Mouse (Mus musculus) hematopoietic stem cell, adult 5-6 weeks (primary cell): ENCODE results near the gene Folr1. TPM values are rescaled to one million over a fixed set of nuclear protein-coding genes. Genes with fewer than 3 reads are reported as not detected.

Source experiments
- ATAC-seq, 2 experiments: fragments of 125-278 bp in 1 of 2; replicated peaks in 1 of 2; 2 replicates each; pipeline ENCODE4 v1.8.0; 2016 to 2017; ENCODE audit warnings: inconsistent platforms in 2 of 2, mild to moderate bottlenecking in 2 of 2, moderate number of reproducible peaks in 2 of 2, low read depth in 1 of 2, moderate TSS enrichment in 1 of 2; ENCODE audit not compliant: low FRiP score in 2 of 2, poor library complexity in 2 of 2, severe bottlenecking in 2 of 2, insufficient read depth in 1 of 2, low TSS enrichment in 1 of 2
- total RNA-seq: library from RNA; stranded (forward); fragments of 172-1452, 232-1000 nt; gene quantifications from 2 replicates; pipeline ENCODE4 v1.2.3, GENCODE M21; 2017

Gene Folr1
- total RNA-seq, 1 experiment from 2014 or later = not detected

DNA sequence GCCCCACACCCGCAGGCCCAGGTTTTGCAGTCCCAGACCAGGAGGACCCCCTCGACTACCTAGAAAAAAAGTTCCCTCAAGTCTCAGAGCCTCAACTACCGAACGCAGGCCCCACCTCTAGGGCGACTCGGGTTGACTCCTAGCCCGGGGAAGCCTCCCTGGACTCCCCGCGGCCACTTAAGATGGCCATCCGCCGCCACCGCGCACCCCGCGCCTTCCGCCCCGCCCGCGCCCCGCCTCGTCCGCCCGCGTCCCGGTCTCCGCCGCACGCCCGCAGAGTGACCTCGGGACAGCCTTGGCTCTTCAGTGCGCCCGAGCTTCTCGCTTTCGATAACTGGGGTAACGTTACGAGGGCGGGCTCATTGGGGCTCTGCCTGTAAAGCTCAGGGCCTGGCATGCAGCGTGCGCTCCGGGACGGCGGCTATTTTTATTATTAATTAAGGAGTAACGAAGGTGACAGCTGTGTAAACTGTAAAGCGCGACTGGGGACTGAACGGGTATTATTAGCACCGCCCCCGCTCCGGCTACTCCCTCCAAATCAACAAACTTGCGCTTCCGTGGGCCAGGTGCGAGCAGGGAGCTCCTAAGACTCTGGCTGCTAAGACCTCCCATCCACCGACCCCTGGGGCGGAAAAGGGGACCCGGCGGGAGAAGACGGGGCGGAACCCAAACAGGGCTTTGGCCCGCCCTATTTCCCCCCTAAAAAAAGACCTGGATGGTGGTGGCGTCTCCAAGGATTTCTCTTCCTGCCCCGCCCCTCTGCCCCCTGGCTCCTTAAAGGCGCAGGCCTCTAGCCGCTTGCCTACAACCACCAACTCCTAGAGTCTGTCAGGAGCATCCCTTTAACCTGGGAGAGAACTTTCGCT lies 32.7 kb downstream of the Folr1 start, which contains the start of gene Inppl1:
Inppl1 (minus strand) TSS at position 624 of the 866 bp plus-strand sequence.
- ATAC-seq = peak; percentile 33 to 35

DNA sequence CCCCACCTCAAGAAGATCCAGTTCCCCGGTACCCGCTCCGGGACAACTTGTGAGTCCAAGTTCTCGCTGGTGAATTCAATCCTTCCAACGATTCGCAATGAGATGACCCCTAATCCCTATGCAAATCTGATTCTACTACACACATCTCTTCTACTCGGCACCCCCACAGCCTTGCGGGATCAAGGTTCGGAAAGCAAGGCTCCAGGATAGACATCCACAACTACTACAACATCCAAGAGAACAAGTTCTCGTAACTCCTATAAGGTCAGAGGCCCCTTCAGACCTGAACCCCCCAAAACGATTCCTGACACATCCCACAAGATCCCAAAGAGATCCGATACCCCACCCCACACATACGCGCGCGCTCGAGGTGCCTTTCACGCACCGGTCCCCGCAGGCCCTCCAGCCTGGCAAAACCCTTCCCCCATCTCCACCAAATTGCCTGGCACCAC lies 33.4 kb downstream of the Folr1 start:
- ATAC-seq = no peak

DNA sequence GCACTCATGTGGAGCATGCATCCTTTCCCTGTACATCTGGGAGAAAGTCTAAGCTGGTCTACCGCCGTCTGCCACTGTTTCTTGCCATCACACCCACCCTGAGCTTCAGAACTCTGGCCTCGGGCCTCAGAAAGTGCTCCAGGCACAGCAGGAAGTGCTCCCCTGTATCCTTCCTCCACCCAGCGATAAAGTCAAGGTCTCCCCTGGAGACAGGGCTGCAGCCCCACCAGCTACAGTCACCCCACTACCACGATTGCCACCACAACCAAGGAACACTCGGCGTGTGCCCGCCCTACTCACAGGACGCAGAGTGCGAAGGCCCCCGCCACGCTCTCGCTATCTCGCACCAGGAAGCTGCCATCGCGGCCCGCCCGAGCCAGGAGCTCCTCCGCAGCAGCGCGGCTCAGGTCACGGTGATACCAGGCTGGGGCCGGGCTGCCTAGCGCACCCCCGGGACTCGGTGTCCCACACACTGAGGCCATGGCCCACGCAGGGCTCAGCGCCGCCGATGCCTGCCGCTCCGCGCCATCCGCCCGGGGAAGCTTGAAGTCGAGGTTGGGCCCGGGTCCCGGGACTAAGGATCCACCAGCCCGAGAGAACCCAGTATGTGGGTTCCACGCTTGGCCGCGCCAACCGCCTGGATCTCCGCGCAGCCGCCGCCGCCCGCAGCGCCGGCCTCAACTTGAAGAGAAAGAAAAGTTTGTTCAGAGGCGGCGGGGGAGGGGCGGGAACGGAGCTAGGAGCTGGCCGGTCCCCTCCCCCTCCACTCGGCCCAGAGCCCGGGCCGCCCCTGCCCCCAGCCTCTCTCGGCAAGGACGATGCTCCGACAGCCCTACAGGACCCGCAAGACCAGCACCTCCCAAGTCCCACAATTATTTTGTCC lies 34.1 kb downstream of the Folr1 start:
- peak; percentile 26 to 28; a peak in 3 of 4 replicates for ATAC-seq

DNA sequence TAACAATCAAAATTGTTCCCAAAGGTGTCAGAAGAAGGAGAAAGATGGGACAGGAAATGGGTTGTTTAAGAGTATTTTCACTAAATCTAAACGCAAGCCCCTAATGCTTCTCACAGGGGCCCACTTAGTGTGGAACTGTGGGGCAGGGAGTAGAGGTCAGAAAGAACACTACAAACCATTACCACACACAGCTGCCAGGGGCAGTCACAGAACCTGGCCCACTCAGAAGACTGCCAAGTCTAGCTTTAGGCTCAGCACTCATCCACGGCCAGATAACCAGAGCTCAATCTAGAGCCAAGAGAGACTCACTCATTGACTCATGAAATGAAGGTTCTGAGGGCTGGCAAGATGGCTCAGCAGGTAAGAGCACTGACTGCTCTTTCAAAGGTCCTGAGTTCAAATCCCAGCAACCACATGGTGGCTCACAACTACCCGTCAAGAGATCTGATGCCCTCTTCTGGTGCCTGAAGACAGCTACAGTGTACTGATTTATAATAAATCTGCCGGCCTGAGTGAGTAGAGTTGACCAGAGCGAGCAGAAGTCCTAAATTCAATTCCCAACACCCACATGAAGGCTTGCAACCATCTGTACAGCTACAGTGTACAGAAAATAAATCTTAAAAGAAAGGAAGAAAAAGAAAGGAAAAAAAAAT lies 35.0 kb downstream of the Folr1 start:
- no peak for ATAC-seq

DNA sequence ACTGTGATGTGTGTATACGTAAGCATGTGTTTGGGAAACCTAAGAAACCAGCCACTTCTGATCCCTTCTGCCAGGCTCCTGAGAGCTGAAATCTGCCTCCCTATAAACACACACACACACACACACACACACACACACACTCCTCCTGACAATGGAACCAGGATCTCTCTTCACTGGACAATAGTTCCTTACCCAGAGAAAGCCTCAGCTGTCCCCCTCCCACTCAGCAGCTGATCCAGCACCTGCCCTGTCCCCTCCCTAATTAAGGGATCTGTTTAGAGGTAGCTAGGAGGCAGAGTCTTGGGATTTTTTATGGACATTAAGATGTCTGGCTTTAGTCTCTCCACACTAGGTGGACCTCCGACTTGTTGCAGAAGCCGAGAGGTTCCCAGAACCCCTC lies 35.7 kb downstream of the Folr1 start:
- no peak for ATAC-seq

DNA sequence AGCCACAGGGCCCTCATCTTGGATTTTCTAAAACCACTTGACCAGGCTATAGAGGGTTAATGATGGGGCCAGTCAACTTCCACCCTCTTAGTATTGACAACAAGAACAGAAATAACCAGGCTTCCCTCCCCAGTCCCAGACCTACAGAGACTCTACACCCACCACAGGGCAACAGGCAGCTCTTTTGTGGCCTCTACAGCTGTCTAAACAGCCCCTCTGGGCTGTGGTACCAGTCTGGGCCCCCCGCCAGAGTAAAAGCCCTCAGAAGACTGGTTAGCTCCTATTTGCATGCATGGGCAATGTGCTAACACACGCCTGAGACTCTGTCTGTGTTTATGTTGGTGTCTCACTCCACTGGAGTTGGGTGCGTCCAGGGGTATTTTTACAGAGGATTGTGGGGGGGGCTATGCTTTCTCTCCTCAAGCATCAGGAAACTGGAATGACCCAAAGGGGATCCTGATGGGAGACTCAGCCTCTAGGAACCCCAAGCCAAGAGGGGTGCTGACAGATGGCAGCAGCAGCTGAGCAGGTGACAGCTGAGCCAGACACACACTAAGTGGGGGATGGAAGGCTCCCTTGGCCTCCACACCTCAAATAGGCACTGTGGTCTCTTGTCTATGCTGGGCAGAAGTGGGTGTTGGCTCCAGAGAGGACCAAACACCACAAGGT lies 36.5 kb downstream of the Folr1 start:
- no peak for ATAC-seq

DNA sequence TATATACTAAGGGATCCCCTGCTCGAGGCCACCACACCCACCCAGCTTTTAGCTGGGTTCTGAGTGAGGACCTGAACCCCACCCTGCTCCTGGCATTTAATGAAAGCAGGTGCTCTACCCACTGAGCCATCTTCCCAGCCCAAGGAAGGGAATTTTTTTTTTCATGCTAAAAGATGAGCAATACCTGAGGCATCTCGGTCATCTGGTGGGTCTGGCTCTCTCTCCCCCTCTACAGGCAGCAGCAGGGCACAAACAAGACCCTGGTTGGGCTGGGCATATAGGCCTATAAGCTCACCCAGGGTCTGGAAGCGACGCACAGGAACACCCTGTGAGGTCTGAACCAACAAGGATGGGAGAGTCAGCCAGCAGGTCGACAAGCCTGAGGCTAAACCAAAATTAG lies 37.2 kb downstream of the Folr1 start:
- no peak for ATAC-seq

DNA sequence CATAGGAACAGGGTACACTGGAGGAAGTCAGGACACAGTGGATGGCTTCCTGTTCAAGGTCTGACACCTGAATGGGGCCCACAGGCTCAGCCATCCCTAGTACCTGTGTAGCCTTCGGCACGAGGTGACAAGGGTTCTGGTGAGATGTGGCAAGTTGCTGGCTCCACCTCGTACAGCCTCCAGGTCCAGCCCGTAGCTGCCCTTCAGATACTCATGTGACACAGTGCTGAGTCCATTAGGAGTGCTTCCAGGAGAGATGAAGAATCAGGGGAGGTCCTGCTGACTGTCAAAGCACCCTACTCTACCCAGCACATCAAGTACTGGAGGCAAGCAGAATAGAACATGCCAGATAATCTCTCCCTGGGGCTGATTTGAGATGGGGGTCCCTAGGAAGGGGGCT lies 38.2 kb downstream of the Folr1 start:
- no peak for ATAC-seq

DNA sequence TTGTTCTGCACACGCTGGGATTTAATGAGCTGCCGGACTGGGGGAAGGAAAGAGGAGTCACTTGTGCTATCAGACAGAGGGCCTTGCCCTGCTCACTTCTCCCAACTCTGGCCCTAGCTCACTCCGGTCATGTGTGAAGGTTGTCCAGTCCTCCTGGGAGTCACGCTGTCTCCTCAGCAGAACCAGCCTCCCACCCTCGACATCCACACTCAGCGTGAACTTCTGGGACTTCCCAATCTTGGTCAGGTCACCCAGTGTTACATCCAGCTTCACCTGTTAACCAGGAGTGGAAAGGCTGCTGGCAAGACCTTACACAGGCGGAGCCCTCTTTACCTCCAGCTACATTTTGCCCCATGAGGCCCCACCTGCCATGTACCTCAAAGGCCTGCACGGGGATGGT lies 39.2 kb downstream of the Folr1 start:
- no peak for ATAC-seq

DNA sequence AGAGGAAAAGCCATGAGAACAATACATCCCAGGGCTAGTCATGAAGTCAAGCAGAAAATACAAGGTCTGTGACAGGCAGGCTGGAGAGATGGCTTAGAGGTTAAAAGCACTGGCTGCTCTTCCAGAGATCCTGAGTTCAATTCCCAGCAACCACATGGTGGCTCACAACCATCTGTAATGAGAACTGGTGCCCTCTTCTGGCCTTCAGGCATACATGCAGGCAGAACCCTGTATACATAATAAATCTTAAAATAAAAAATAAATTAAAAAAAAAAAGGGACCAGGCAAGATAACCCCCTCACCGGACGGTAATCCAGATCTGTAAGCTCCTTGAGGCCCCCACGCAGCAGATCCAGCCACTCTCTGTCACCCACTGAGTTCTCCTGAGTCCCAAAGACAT lies 40.2 kb downstream of the Folr1 start:
- ATAC-seq = no peak

DNA sequence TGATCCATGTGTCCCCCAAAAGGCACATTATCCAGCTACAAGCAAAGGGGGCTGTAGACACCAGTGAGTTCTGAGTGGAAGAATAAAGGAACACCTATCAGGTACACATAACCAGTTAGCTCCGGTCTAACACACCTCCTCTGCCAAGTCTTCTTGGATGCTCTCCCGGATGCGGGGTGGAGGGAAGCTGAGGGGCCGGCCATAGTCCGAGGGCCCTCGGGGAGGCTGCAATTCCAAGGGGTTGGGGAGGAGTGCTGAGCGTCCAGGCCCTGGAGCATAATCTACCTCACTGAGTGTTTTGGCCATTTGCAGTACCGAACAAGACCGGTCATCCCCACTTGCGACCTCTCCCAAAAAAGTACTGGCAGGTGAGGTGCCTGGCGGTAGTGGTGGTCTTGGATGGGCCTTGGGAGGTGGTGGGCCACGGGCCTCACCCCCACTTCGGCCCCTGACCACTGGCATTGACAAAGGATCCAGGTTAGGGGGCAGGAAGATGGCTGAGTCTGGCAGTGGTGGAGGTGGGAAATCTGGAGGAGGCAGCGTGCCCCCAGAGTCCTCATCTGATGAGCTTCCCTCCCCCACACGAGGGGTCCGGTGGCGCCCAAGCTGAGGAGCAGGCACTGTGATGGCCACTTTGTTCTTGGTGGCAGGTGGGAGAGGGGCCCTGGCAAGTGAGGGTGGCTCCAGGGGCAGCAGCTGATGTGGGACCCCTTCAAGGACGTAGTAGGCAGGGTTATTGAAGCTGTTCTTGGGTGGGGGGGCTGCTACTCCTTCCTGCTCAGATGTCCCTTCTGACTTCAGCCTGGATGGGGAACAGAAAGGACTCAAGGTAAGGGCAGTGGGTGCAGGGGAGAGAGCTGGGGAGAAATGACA lies 46.6 kb downstream of the Folr1 start:
- ATAC-seq = no peak

DNA sequence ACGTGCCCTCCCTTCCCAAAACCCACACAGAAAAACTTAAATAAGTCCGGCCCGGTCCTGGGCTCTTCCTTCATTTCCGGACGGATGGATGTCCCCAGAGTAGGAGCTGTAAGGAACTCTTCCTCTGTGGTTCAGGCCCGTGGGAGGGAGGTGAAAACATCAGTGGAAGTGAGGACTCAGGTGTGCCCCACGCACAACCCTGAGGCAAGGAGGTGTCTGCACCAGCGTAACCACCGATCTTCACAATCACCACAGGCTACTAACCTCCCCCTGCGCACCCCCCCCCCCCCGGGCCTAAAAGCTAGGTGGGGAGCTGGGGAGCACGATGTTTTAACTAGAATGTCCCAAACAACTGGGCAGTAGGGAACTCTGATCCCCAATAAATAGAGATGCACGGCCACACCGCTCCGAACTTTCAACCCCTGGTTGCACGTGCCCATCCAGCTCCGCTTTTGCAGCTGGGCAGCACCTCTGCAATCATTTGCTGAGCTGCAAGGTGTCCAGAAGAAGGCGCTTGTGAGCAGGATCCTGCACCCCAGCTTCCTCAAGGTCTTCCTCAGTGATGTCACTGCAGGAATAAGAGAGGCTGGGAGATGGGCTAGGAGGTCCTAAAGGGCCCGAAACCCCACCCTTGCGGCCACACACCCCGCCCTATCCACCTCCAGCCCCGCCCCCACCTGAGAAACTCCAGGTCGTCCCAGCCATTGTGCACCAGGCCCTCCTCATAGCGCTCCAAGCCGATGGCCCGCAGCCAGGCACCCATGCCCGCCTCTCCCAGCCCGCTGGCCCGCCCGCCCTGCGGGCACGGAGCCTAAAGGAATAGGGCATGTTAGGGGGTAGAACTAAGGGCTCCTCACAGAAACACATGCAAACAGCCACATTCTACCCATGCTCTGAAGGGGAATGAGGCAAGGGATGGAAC lies 47.5 kb downstream of the Folr1 start:
- no peak for ATAC-seq

DNA sequence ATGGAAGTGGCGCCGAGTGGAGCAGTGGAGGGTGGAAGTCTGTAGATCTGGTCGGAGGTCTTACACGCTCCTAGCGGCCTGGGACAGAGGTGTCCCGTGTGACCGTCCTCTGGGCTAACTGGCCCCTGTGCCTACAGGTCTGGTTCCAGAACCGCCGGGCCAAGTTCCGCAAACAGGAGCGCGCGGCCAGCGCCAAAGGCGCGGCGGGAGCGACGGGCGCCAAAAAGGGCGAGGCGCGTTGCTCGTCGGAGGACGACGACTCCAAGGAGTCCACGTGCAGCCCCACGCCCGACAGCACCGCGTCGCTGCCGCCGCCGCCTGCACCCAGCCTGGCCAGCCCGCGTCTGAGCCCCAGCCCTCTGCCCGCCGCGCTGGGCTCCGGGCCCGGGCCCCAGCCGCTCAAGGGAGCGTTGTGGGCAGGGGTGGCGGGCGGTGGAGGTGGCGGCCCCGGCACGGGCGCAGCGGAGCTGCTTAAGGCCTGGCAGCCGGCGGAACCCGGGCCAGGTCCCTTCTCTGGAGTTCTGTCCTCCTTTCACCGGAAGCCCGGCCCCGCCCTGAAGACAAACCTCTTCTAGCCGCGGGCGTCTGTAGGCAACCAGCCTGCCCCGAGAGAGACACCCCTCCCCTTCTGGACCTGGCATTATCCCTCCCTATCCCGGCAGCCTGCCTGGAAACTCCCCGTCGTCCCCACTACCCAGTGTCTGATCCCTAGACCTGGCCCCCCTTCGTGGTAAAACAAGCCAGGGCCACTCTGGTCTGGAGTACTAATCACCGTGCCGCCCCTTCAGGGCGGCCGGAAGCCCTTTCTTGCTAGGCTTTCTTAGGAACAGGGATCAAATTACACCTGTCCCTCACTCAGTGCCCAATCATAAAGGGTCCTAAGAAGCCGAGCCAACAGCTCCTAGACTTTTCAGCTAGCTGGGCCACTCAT lies 48.8 kb downstream of the Folr1 start:
- peak in 1 of 2 experiments; percentile 26; a peak in 1 of 4 replicates for ATAC-seq

DNA sequence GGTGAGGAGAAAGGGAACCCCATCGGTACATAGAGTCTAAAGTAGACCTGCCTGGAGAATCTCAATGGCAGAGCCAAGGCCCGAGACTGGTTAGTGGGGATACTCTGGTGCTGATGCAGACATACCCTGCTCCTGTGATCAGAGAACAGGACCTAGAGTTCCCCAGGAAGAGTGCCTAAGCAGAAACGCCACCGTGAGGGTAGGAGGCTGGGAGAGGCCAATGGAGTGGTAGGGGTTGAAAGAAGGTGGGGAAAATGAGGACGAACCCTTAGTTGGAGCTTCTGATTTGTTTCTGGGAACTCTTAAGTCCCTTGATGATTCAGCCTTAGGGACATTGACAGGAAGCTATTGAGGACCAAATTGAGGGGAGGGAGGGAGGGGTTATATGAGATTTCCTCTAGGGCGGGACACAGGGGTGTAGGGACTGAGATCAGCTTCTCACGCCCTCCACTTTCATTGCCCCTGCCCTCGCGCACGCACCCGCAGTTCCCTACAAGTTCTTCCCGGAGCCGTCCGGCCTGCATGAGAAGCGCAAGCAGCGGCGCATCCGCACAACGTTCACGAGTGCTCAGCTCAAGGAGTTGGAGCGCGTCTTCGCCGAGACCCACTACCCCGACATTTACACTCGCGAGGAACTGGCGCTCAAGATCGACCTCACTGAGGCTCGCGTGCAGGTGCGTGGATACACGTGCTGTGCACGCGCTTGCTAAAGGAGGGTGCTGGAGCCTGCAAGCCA lies 50.1 kb downstream of the Folr1 start:
- ATAC-seq = peak in 1 of 2 experiments; percentile 22; a peak in 1 of 4 replicates
